Mouse (Mus musculus) olfactory bulb, adult 2 months (tissue): Measurements from ENCODE around the gene Mgrn1.

ENCODE experiments used
- CTCF ChIP-seq: fragments of 200-500 bp; IDR thresholded peaks from 2 replicates; pipeline ENCODE4 v1.5.1; 2012; ENCODE audit warnings: low read depth, mild to moderate bottlenecking, low read length, moderate library complexity; ENCODE audit not compliant: insufficient read depth
- POLR2A ChIP-seq: fragments of 200-500 bp; IDR thresholded peaks from 2 replicates; pipeline ENCODE4 v1.6.1; 2012; ENCODE audit warnings: mild to moderate bottlenecking, low read depth, low read length, moderate library complexity; ENCODE audit not compliant: insufficient read depth

- no peak for TF ChIP-seq POLR2A
- TF ChIP-seq CTCF: no peak
Measured at GRCm38 (mm10) chr16:4964731-4965391, 78.8 kb downstream of the Mgrn1 start.
